Mouse (Mus musculus) adrenal gland, adult (tissue): Measurements from ENCODE around the gene Fkbp2.

ENCODE experiments used
- DNase-seq, 2 experiments: peaks; one replicate each; pipeline ENCODE4 v3.0.0; 2022 to 2023; ENCODE audit warnings: low spot score in 1 of 2; ENCODE audit not compliant: inconsistent age in 2 of 2

Gene Fkbp2

GRCm38 (mm10) chr19:6992011-6992858, 11.9 kb upstream of the Fkbp2 start, which contains the start of gene Dnajc4:
Dnajc4 (minus strand) TSS chr19:6992572.
- DNase-seq: peak; percentile 97 to 98

- DNase-seq: peak; percentile 10 to 42
Measured at GRCm38 (mm10) chr19:6991166-6991565, 10.9 kb upstream of the Fkbp2 start.

GRCm38 (mm10) chr19:6990712-6991111, 10.4 kb upstream of the Fkbp2 start:
- DNase-seq: peak; percentile 8 to 33

GRCm38 (mm10) chr19:6989251-6989650, 8.9 kb upstream of the Fkbp2 start:
- DNase-seq: peak; percentile 19 to 43

DNA sequence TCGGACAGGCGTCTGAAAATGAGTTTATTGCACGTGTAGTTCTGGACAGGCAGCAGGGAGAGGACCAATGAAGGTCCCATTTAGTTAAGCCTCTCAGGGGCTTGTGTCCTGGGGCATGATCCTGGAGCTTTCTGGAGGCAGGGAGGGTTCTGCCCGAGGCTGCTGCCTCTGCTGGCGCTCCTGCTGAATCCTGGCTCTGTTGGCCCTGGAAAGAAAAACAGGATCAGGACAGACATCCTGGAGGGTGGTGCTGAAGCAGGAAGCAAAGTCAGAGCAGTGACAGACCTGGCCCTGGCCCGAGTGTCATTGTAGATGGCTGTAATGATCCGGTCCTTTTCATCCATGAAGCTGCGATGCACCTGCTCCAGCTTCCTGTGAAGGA, 7.6 kb upstream of the Fkbp2 start:
- DNase-seq: no peak

GRCm38 (mm10) chr19:6987061-6987903, 7.0 kb upstream of the Fkbp2 start, which contains the start of gene Vegfb:
Vegfb (minus strand) TSS chr19:6987651.
- peak; percentile 85 to 94 for DNase-seq

DNA sequence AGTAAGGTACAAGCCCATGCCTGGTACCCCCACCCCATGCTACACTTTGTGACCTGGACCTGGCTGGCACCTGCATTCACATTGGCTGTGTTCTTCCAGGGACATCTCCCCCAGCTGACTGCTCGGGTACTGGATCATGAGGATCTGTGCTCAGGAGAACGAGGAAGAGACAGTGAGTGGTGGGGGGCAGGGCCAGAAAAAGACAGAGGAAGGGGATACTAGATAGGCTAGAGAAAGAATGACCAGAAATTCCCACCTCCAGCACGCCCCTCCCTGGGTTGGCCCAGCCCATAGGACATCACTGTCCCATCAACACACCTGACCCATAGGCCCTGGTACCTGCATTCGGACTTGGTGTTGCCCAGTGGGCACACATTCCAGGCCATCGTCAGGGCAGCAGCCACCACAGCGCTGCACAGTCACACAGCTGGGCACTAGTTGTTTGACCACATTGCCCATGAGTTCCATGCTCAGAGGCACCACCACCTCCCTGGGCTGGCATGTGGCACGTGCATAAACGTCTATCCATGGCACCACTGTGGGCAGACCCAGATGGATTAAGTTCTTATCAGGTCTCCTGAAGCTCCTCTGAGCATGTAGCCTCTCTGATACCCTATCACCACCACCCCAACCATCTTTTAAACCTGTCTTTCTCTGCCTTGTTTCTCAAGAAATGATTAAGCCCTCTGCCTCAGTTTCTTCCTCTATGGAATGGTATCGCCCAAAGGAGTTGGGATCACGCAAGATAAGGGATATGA, 5.8 kb upstream of the Fkbp2 start:
- DNase-seq: peak in 1 of 2 experiments; percentile 54

DNA sequence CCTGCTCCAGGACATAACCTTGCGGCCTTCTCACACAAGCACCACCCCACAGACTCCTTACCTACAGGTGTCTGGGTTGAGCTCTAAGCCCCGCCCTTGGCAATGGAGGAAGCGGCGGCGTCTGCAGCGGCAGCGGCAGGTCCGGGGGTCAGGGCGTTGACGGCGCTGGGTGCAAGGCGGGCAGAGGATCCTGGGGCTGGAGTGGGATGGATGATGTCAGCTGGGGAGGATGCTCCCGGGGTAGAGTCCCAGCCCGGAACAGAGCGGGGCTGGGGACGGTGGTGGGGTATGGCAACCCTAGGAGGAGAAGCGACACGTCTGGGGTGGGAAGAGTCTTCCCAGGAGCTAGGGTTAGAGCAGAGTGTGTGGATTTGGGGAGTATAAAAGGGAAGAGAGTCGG, 5.0 kb upstream of the Fkbp2 start:
- DNase-seq: no peak

DNA sequence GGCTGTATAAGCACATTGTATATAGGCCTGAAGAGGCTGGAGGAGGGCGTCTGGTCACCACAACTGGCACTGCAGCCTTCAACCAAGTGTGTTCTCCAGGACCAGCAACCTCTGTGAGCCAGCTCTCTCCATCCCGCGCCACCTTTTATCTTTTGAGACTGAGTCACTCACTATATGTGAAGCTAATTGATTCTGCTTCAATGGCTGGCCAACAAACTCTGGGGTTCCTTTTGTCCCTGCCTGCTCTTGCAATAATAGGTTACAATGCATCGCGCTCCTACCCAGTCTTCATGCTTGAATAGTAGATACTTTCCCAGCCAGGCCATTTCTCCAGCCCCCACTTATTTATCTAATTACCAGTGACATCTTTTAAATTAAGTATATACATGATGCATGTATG, 3.3 kb upstream of the Fkbp2 start:
- no peak for DNase-seq

DNA sequence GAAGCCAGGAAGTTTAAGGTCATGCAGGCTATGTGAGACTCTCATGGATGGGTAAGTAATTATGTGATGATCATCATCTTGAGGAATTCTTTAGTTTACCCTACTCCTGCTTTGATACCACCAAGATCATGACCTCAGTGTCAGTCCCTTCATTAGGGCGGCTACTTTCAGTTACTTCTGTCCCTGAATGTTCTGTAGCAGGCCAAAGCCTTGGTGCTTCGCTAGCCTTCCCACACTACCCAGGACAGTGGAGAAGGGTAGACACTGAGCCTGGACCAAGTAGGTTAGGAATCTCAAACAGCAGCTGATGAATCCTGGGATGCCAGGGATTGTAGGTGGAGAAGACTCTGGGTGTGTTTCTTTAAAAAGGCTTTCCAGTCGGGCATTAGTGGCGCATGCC, 1.2 kb upstream of the Fkbp2 start:
- DNase-seq: peak in 1 of 2 experiments; percentile 65

DNA sequence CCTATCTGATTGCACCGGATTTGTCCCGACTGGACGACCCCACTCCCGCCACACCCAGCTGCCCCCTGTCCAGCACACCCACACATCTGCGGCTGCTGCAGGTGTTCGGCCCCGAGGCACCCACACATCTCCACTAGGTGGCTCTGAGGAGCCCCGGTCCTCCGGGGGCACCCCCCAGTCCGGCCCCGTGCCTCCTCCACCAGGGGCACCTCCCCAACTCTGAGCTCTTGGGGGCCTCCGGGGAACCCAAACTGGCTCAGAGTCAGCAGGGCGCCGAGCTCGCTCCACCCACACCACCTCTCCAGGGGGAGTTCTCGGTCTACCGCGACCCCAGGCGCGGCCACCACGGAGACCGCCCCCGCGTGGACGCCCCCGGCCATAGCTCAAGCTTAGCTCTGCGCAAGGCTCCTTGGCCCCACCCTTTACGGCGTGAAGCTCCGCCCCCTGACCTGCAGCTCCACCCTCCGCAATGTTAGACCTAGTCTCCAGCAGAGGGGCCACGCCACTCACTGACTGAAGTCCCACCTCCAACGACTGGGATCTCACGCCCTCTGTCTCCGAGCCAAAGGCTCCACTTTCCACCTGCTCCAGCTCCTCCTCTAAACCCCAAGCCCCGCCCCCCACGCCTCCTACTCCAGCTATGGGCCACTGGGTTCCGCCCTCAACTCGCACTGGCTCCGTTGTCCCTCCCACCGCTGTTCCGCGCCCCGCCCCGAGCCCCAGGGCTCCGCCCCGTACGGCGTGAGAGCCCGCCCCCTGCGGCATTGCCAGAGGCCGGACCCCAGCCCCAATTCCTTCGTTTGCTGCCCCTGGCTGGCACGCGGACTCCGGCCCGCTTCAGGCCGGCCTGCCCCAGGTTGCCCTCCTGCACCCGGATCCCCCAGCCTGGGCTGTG, 568 bp downstream of the Fkbp2 start:
- peak; percentile 100 for DNase-seq

DNA sequence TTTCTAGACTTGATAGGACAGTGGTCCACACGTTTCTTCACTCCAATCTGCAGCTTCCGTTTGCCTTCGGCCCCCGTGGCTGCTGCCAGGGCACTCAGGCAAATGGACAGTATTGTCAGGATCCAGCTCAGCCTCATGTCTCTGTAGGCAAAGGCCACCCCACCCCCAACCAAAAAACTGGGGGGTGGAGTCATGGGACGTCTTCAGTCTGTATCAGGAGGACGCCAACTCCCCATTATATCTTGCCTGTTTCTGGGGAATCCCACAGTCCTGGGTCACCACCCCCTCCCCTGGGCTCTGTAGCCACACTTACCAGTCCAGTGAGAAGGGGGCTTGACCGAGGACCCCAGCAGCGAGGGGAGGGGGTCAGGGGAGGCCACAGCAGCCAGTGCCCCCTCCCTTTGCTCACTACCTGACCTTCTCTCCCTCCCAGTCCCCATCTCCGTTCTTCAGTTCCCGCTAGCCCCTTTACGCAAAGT, 1.3 kb downstream of the Fkbp2 start:
- peak in 1 of 2 experiments; percentile 78 for DNase-seq

GRCm38 (mm10) chr19:6978639-6978974, 1.7 kb downstream of the Fkbp2 start:
- no peak for DNase-seq

GRCm38 (mm10) chr19:6977759-6978638, 2.3 kb downstream of the Fkbp2 start:
- DNase-seq: peak in 1 of 2 experiments; percentile 70

GRCm38 (mm10) chr19:6975537-6976521, 4.5 kb downstream of the Fkbp2 start, which contains the start of gene Plcb3:
Plcb3 (minus strand) TSS chr19:6976470.
- peak; percentile 86 to 90 for DNase-seq

GRCm38 (mm10) chr19:6974211-6975205, 5.8 kb downstream of the Fkbp2 start, which contains the start of gene Ppp1r14b:
Ppp1r14b (plus strand) TSS chr19:6974968.
- peak; percentile 86 to 95 for DNase-seq
